Mouse (Mus musculus): ENCODE results near the gene Zzef1. TPM values are rescaled to one million over a fixed set of nuclear protein-coding genes. Genes with fewer than 3 reads are reported as not detected.

Gene Zzef1
- polyA plus RNA-seq, 1 experiment = 6.8 TPM

GRCm38 (mm10) chr11:72856764-72857163, 60.7 kb downstream of the Zzef1 start:
- H3K27me3 ChIP-seq (ENCODE audit: control insufficient read depth, insufficient read depth, low read length, poor library complexity, severe bottlenecking) = no peaks in the 10 kb centered on the region
- H3K9me3 ChIP-seq (replicated peaks; ENCODE audit: control insufficient read depth, insufficient read depth, low read length, poor library complexity, severe bottlenecking) = no peaks in the 10 kb centered on the region
- no peaks in the 10 kb centered on the region; the same call in 1 of the 2 replicates for H3K36me3 ChIP-seq (ENCODE audit: control insufficient read depth, insufficient read depth, low read length, poor library complexity, severe bottlenecking)
- H3K27ac ChIP-seq (ENCODE audit: insufficient read depth, low read length) = no peak overlapping the region
- no peaks in the 10 kb centered on the region for H3K4me1 ChIP-seq (ENCODE audit: control insufficient read depth, insufficient read depth, low read length)
- TF ChIP-seq POLR2A (IDR thresholded peaks at IDR 0.05; ENCODE audit: insufficient read depth, low read length) (no peak), CTCF (IDR thresholded peaks at IDR 0.05; ENCODE audit: low read depth, low read length) (no peak), EP300 (IDR thresholded peaks at IDR 0.05; ENCODE audit: insufficient read depth, low read depth, low read length) (no peak)
- no peak overlapping the region for H3K4me3 ChIP-seq (ENCODE audit: low read depth, low read length)
- no peak overlapping the region for H3K9ac ChIP-seq (ENCODE audit: low read depth, poor library complexity, severe bottlenecking)

DNA sequence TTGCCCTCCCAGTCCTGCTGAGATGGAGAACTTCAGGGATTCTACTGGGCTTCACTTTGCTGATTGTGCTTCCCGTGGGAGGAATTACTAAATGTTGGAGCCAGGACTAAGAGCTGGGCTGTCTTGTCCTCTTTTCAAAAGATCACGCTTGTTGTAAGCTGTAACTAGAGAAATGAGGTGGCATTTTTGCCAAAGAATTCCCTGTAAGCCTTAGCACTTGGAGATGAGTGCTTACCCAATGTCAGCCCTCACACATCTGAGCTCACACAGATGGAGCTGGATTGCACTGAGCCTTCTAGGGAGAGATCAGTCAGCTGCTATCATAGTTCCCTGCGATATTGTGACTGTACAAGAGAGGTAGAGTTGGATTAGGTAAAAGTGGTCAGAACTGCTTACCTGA, 65.2 kb downstream of the Zzef1 start:
- H3K9ac ChIP-seq (ENCODE audit: low read depth, poor library complexity, severe bottlenecking) = no peak overlapping the region
- no peaks in the 10 kb centered on the region for H3K9me3 ChIP-seq (replicated peaks; ENCODE audit: control insufficient read depth, insufficient read depth, low read length, poor library complexity, severe bottlenecking)
- no peaks in the 10 kb centered on the region for H3K4me1 ChIP-seq (ENCODE audit: control insufficient read depth, insufficient read depth, low read length)
- no peaks in the 10 kb centered on the region; the same call in 1 of the 2 replicates for H3K36me3 ChIP-seq (ENCODE audit: control insufficient read depth, insufficient read depth, low read length, poor library complexity, severe bottlenecking)
- no peak overlapping the region for H3K4me3 ChIP-seq (ENCODE audit: low read depth, low read length)
- H3K27me3 ChIP-seq (ENCODE audit: control insufficient read depth, insufficient read depth, low read length, poor library complexity, severe bottlenecking) = no peaks in the 10 kb centered on the region
- TF ChIP-seq CTCF (IDR thresholded peaks at IDR 0.05; ENCODE audit: low read depth, low read length) (no peak), POLR2A (IDR thresholded peaks at IDR 0.05; ENCODE audit: insufficient read depth, low read length) (no peak), EP300 (IDR thresholded peaks at IDR 0.05; ENCODE audit: insufficient read depth, low read depth, low read length) (no peak)
- H3K27ac ChIP-seq (ENCODE audit: insufficient read depth, low read length) = no peak overlapping the region

DNA sequence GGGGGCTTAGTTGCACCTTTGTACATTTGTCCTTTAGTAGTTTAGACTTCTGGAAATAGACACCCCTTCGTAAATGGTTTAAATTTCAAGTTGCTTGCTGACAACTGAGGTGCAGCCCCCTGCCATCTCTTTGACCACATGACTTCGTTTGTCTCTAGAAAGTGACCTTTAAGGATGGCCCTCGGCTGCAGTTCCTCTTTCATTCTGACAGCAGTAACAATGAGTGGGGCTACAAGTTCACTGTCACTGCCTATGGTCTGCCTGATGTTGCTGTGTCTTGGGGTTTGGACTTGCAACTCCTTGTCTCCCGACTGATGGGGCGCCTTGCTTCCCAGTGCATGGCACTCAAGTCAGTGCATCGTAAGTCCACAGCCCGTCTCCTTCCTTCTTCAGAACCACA, 70.4 kb downstream of the Zzef1 start:
- Histone ChIP-seq H3K9me3 (replicated peaks; ENCODE audit: control insufficient read depth, insufficient read depth, low read length, poor library complexity, severe bottlenecking) (no peaks in the 10 kb centered on the region), H3K9ac (ENCODE audit: low read depth, poor library complexity, severe bottlenecking) (no peak overlapping the region), H3K27ac (ENCODE audit: insufficient read depth, low read length) (no peak overlapping the region), H3K4me1 (ENCODE audit: control insufficient read depth, insufficient read depth, low read length) (no peaks in the 10 kb centered on the region), H3K4me3 (ENCODE audit: low read depth, low read length) (no peak overlapping the region), H3K36me3 (ENCODE audit: control insufficient read depth, insufficient read depth, low read length, poor library complexity, severe bottlenecking) (no peaks in the 10 kb centered on the region; the same call in 1 of the 2 replicates), H3K27me3 (ENCODE audit: control insufficient read depth, insufficient read depth, low read length, poor library complexity, severe bottlenecking) (no peaks in the 10 kb centered on the region)
- no peak for TF ChIP-seq CTCF (IDR thresholded peaks at IDR 0.05; ENCODE audit: low read depth, low read length)
- TF ChIP-seq EP300 (IDR thresholded peaks at IDR 0.05; ENCODE audit: insufficient read depth, low read depth, low read length) = no peak
- TF ChIP-seq POLR2A (IDR thresholded peaks at IDR 0.05; ENCODE audit: insufficient read depth, low read length) = no peak

GRCm38 (mm10) chr11:72872061-72872460, 76.0 kb downstream of the Zzef1 start:
- TF ChIP-seq POLR2A (IDR thresholded peaks at IDR 0.05; ENCODE audit: insufficient read depth, low read length) (no peak), EP300 (IDR thresholded peaks at IDR 0.05; ENCODE audit: insufficient read depth, low read depth, low read length) (no peak), CTCF (IDR thresholded peaks at IDR 0.05; ENCODE audit: low read depth, low read length) (no peak)
- Histone ChIP-seq H3K9ac (ENCODE audit: low read depth, poor library complexity, severe bottlenecking) (no peak overlapping the region), H3K4me3 (ENCODE audit: low read depth, low read length) (no peak overlapping the region), H3K27me3 (ENCODE audit: control insufficient read depth, insufficient read depth, low read length, poor library complexity, severe bottlenecking) (no peaks in the 10 kb centered on the region), H3K4me1 (ENCODE audit: control insufficient read depth, insufficient read depth, low read length) (no peaks in the 10 kb centered on the region), H3K9me3 (replicated peaks; ENCODE audit: control insufficient read depth, insufficient read depth, low read length, poor library complexity, severe bottlenecking) (no peaks in the 10 kb centered on the region), H3K36me3 (ENCODE audit: control insufficient read depth, insufficient read depth, low read length, poor library complexity, severe bottlenecking) (peaks cover 2% of the 10 kb centered on the region; the same call in 1 of the 2 replicates), H3K27ac (ENCODE audit: insufficient read depth, low read length) (no peak overlapping the region)

DNA sequence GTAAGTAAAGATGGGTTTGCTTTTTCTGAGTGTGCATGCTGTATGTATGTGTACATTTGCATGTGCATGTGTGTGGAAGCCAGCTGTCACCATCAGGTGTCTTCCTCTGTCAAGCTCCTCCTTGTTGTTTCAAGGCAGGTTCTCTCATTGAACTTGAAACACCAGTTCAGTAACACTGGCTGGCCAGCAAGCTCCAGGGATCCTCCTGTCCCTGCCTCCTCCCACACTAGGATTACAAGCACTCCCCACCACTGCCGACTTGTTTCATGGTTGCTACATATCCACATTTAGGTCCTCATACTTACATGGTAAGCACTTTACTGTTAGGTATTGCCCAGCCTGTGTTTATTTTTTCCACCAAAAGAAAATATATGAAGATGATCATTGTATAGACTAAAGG, 96.6 kb downstream of the Zzef1 start:
- Histone ChIP-seq H3K9ac (ENCODE audit: low read depth, poor library complexity, severe bottlenecking) (no peak overlapping the region), H3K4me3 (ENCODE audit: low read depth, low read length) (no peak overlapping the region), H3K27me3 (ENCODE audit: control insufficient read depth, insufficient read depth, low read length, poor library complexity, severe bottlenecking) (no peaks in the 10 kb centered on the region), H3K27ac (ENCODE audit: insufficient read depth, low read length) (no peak overlapping the region), H3K36me3 (ENCODE audit: control insufficient read depth, insufficient read depth, low read length, poor library complexity, severe bottlenecking) (no peaks in the 10 kb centered on the region), H3K4me1 (ENCODE audit: control insufficient read depth, insufficient read depth, low read length) (no peaks in the 10 kb centered on the region), H3K9me3 (replicated peaks; ENCODE audit: control insufficient read depth, insufficient read depth, low read length, poor library complexity, severe bottlenecking) (no peaks in the 10 kb centered on the region)
- no peak for TF ChIP-seq POLR2A (IDR thresholded peaks at IDR 0.05; ENCODE audit: insufficient read depth, low read length)
- TF ChIP-seq EP300 (IDR thresholded peaks at IDR 0.05; ENCODE audit: insufficient read depth, low read depth, low read length) = no peak
- no peak for TF ChIP-seq CTCF (IDR thresholded peaks at IDR 0.05; ENCODE audit: low read depth, low read length)

DNA sequence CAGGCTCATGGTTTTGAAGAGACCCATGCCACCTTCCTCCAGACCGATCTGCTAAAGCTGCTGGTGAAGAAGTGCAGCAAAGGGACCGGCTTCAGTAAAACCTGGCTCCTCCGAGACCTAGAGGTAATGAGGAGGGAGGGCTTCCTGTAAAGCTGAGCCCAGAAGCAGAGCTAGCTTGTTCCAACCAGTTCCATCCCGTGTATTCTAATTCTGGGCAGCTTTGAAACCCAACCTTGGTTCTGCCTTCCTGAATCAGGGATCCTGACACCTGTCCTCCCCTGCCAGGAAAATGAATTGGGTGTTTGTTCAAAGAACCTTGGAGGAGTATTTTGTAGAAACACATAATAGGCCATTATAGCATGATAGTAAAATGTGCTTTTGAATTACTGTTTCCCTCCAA, 112.4 kb downstream of the Zzef1 start:
- Histone ChIP-seq H3K4me3 (ENCODE audit: low read depth, low read length) (no peak overlapping the region), H3K4me1 (ENCODE audit: control insufficient read depth, insufficient read depth, low read length) (no peaks in the 10 kb centered on the region), H3K36me3 (ENCODE audit: control insufficient read depth, insufficient read depth, low read length, poor library complexity, severe bottlenecking) (0 out of 2 replicates have a peak, but pooled peaks cover under 1% of the 10 kb centered on the region), H3K9me3 (replicated peaks; ENCODE audit: control insufficient read depth, insufficient read depth, low read length, poor library complexity, severe bottlenecking) (no peaks in the 10 kb centered on the region), H3K27ac (ENCODE audit: insufficient read depth, low read length) (no peak overlapping the region), H3K27me3 (ENCODE audit: control insufficient read depth, insufficient read depth, low read length, poor library complexity, severe bottlenecking) (no peaks in the 10 kb centered on the region), H3K9ac (ENCODE audit: low read depth, poor library complexity, severe bottlenecking) (no peak overlapping the region)
- TF ChIP-seq POLR2A (IDR thresholded peaks at IDR 0.05; ENCODE audit: insufficient read depth, low read length) = no peak
- TF ChIP-seq CTCF (IDR thresholded peaks at IDR 0.05; ENCODE audit: low read depth, low read length) = no peak
- TF ChIP-seq EP300 (IDR thresholded peaks at IDR 0.05; ENCODE audit: insufficient read depth, low read depth, low read length) = no peak
